Mouse (Mus musculus) cerebellum, adult 11 months (tissue): Measurements from ENCODE around the gene Zcchc14.

Experiments used
- DNase-seq: peaks from one replicate; pipeline ENCODE4 v3.0.0; 2022

The Zcchc14 gene

DNA sequence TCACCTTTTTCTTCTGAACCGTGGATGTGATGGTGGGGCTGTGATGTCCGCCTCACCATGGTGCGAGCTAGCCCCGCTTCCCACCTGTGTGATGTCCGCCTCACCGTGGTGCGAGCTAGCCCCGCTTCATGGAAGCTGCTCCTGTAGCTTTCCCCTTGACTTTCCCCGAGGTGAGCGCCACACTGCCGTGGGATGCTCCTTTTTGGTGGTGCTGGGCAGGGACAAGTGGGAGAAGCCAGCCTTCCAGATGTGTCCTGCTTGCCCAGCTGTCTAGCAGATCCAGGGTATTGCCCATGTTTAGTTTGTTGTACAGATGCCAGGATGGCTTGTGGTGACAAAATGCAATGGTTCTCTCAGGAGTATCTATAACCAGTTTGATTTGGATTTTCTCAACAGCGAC, 10.4 kb upstream of the Zcchc14 start:
- no peak for DNase-seq

DNA sequence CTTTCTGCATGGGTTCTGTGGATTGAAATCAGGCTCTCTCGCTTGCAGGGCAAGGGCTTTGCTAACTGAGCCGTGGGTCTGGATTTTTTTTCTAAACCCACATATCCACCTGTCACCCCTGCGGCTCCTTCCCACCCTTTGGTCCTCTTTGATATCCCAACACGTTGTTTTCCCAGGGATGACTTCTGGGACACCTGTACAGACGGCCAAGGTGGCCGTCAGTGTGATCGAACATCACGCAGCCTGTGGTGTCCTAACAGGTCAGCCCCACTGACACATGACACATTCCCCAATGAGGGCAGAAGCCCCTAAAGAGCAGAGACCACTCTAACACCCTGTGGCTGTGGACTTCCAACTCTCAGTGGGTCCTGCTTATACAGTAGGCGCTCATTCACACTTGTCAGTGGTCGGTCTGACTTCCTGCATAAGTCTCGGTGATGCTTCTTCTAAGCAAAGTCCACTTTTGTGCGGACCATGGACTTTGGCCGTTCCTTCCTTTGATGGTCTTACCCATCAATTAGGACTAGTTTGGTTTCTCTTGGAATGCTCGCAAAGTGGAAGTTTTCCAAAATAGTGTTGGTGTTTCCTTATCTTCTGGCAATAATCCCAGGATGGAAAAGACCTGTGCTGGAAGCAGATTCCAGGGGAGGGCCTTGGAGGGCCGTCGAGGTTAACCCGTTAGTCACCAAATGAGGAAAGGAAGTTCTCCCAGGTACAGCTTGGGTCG, 9.1 kb upstream of the Zcchc14 start:
- DNase-seq: no peak

DNA sequence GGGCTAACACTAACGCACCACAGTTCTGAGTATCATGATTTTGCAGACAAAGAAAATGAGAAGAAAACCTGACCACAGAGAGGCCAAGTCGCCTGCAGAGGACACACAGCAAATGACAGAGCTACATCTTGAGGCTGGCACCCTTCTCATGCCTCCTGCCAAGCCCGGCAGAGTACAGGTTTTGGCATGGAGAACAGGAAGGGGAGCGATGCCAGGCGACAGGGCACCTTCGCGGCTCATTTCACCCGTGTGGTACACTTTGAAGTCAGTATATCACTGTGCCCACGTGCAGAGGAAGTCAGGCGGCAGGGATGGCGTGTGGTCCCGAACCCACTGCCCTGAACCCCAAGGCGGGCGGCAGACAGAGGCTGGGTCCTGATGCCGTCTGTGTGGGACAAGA, 7.9 kb upstream of the Zcchc14 start:
- DNase-seq: no peak

DNA sequence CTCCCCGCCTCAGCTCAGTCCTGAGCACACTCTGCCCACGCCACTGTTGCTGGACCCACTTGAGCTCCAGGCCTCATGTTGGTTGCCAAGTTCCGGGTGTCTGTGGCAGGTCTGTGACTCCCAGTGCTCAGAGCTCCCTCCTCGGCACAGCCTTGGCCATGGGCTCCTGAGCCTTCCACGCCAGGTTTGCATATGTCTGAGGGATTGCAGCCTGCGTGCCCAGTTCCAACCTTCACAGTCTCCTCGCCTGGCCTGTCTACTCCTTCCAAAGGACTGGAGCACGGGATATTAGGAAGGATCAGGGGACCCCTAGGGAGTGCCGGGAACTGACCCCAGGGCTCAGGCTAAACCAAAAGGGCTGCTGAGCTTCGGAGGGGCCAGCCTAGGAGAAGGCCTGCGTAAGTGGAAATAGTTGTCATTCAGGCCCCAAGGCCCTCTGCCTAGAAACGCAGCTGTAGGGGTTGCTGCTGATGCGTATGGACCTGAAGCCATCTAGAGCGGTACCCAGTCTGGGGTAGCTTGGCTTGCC, 2.3 kb upstream of the Zcchc14 start:
- no peak for DNase-seq

DNA sequence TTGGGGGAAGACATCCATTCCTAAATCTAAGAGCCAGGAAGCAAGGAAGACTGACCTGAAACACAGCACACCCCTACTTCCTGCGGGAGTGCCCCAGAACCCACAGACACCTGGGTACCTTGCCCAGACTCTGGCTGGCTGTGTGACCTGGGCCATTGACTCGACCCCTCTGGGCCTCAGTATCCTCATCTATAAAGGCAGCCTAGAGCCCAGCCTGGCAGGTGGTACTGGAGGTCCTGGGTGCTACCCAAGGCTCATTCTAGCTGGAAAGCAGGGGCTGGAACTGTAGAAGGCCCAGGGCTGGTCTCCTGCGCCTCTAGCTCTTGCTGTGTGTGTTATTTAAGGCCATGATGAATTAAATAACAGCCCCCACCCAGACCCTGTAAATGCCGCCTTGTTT, 1.4 kb upstream of the Zcchc14 start:
- no peak for DNase-seq

DNA sequence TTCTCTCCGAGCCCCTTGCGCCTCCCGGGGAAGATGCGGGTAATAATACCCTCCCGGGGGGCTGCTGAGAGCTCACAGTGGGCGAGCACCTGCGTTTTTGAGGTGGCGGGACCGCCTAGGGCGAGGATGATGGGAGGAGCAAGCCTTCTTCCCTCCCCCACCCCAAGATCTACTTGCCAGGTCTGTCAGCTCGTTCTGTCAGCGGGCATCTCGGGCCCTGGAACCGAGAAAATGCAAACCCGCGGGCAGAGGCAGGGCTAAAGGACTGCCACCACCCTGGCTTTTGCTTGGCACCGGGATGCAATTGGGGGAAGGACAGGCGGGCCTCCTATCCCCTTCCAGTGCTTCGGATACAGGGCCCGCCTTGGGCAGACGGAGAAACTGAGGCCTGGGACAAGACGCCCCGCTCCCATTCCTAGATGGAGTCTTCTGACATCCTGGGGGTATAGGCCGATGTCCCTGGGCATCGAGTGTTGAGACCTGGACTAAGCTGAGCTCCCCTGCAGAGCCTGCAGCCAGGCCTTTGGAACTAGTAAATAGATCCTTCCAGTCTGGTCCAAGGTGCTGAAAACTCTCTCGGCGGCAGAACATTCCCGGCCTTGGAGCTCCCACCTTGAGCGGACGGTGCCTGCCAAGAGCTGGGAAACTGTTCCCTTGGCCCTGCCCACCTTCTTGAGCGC, 779 bp upstream of the Zcchc14 start:
- no peak for DNase-seq

DNA sequence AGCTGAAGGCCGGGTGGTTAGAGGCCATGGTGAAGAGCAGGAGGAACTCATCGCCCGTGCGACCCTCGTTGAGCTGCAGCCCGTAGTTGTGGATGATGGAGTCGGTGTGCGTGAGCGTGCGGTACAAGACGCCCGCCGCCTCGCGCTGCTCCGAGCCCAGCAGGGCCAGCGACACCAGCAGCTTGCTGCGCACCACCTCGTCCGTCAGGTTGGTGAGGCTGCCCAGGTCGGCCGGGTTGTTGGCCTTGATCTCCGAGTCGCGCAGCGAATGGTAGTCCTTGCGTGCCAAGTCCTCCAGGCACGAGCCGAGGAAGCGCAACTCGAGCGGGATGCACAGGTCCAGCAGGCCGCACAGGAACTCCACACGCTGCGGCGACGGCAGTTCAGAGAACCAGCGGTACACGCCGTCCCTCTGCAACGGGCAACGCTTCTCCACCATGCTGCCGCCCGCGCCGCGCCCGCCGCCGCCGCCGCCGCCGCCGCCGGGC, 783 bp downstream of the Zcchc14 start:
- peak; percentile 68 for DNase-seq

DNA sequence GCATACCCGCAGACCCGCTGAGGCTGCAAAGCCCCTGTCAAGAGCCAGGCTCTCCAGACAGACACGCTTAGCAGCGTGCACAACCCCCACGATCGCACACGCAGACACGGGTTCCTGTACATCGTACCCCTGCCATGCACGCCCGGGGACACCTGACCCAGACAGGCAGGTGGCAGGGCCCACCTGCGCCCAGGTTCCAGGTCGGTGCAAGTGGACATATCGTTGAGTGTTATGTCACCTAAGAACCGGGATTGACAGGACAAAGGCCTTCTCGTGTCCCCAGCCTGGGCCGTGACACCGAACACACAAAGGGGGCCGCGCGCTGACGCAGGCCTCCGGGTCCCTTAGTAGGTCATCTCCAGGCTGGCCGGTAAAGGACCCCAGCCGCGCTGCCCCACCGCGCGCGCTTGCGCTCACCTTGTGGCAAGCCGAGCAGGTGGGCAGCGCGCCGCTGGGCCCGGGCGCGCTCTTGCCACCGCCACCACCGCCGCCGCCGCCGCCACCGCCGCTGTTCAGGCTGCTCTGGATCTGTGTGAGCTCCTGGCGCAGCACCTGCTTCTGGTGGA, 1.3 kb downstream of the Zcchc14 start:
- no peak for DNase-seq

DNA sequence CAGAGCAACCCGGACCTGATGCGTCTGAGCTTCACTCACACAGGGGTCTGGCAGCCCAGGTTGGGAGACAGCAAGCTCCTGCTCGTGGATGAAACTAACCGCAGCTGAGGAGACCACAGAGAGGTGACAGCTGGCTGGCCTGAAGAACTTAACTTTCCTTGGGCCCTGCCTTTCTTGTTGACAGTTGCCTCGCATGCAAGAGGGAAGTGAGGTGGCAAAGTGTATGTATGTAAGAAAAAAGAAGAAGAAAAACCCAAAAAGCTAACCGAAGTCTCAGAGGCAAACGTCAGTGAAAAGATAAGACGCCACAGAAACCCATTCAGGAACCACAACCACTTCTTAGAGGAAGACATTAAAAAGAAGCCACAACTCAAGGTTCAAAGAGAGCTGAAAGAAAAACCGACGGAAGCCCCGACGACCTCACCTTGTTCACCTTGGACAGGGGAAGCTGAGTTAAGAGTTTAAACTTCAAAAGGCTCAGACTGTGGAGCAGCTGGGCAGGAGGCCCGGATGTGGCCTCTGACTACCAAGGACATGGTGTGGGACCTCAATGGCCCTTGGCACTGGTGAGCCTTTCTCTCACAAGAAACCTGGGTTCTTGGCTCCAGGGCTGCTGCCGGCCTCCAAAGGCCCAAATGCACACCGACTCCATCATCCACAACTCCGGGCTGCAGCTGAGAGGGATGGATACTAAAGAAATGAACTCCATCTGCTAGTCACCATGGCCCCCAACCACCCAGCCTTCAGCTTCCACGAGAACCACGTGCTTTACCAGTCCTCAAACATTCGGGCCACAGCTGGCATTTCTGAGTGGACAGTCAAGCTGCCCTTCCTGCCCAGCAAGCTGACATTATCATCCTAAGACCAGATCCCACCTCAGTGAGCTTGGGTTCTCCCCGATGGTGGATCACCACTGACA, 2.1 kb downstream of the Zcchc14 start:
- DNase-seq: no peak

DNA sequence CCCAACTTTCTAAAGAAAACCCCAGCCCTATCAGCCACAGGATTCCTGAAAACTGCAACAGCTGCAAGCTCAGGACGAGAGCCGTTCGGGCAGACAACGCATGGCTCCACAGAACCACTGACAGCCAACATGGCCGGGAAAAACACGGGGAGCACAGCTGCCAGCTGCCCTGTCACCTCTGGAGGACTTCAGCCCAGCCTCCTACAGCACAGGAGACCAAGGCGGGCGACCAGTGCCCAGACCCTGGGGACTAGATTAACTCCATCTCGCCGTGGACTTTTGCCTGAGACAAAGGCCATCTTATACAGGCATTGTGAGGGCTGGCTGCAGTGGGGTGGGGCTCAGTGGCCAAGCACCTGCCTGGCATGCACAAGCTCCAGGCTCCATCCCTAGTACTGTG, 2.8 kb downstream of the Zcchc14 start:
- no peak for DNase-seq

DNA sequence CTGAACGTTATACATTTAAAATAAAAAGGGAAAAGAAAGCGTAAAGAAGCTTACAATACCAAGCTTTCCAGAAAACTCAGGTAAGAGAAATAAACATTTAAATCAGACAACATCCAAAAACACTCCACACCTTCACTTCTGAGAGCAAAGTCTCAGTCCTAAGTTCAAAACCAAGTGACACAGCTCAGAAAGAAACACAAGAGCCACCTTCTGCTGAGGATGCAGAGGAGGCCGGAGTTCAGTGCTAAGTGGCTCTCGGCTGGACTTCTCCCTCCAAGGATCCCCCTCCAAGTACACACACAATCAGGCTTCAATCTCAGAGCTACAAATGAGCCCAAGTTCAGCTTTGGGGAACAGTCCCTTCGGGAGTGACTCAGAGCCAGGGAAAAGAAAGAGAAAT, 3.3 kb downstream of the Zcchc14 start:
- DNase-seq: no peak

DNA sequence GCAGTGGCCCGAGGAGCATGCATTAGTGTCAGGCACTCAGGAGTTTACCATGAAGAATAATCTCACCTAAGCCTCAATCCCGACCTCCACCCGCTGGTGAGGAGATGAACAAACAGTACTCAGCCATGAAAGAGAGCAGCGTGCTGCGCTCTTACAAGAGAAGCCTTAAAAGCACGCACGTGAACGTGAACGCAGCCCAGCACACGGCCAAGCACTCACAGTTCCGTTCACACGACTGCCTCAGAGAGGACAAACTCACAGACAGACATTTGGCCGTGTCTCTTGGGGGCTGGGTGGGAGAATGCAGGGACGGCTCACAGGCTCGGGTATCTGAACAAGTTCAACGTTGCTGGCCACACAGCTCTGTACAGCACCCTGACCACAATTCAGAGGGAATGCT, 4.2 kb downstream of the Zcchc14 start:
- no peak for DNase-seq

DNA sequence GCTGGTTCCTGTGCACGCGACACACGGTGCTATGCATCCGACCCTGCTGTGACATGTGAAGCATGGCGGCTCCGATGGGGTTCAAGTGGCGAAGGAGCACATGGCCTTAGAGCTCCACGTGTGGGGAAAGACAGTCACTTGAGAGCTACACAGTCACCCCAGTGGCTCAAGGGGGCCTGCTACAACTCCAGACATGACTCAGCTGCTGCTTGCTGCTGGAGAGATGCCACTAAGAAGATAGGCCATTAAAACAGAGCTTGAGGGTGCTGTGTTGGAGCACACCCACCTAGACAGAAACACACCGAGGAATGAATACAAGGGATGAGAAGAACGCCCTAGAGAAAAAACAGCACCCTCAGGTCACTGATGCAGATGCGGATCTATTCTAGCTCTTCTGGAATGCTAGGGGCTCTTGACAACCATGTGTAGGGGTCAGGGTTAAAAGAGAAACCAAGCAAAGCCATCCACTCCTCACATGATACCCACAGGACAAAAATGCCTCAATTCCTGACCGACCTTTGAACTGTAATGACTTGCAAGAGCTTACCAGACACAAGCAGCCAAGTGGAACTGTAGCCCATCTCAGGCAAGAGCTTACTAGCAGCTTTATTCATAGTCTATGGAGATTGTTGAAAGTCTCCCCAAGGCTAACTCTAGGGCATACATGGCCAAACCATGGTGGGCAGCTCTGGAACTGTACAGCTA, 5.0 kb downstream of the Zcchc14 start:
- no peak for DNase-seq

DNA sequence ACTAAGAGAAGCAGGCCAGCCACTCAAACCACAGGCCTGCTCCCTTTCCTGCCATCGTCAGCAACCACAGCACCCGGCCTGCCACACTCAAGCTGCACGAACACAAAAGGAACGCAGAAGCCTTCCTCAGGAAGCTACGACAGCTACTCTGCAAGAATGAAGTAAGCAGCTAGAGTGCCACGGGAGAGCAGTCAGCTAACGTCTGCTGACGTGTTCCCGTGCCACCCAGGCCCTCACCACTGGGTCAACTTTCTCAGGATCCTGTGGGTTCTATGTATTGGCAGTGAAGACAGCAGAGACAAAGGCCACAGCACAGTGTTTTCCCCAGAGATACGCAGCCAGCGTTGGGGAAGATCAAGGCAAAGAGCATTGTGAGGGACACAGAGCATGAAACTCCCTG, 9.3 kb downstream of the Zcchc14 start:
- no peak for DNase-seq

DNA sequence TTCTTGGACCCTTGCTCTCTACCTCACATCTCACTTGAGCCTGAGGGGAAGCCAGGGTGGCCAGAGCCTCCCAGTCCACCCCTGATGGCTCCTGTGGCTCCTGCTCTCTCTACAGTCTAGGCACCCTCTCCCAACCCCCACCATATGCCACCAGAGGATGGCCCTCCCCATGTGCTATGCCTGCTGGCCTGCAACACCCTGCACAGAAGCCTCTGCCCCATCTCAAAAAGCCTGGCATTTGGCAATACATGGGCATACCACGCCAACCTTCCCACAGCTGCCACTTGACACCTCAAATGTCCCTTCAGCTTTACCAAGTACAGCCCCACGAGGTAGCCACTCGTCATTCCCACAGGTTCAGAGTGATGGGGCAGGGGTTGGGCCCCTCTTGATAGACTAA, 9.9 kb downstream of the Zcchc14 start:
- DNase-seq: peak; percentile 34

DNA sequence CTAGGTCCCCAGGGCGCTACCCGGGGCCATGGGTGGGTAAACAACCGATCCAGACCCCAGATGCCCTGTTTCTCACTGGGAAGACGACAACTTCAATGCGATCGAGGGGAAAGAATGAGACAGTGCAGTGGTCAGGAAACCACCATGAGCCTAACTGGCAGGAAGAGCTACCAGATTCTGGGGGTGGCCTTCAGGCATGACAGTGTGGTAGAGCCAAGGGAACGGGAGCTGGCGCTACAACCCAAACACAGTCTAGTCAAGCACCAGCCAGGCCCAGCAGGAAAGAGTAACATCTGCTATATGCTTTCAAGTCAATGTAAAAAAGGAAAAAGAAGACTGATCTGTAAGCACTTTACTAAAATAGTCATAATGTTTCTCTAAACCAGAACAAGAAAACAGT, 16.5 kb downstream of the Zcchc14 start:
- no peak for DNase-seq

DNA sequence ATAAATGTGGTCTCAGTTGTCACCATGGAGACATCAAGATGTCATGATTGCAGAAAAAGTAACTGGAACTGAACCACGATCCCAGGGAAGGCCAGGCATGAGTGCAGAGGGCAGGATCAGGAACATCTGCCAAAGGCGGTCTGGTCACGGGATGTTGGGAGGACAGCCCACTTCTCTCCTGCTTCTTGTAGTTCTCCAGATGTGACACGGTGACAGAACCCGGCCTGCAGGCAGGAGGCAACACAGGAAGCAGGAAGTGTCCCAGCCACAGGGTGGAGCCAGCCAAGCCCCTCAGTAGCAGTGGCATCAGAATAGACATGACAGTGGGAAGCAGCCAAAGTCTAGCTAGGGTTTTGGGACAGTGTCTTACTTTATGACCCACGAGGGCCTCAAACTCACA, 17.2 kb downstream of the Zcchc14 start:
- DNase-seq: no peak

DNA sequence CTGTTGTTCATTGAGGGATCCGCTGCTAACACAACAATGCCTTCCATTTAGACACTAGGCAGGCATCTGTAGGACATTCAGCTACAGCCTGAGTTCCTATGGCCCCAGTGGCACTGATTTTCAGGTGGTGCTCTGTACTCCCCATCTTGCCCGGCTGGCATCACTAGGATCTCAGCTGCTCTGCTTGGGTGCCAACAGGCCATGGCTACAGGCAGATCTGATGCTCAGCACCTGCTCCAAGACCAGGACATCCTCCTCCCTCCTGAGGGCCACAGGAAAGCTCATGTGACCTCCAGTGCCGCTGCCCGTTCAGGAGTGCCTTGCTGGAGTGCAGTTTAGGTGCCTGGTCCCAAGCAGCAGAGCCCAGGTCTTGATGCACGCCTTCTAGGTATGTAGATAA, 20.3 kb downstream of the Zcchc14 start:
- no peak for DNase-seq

DNA sequence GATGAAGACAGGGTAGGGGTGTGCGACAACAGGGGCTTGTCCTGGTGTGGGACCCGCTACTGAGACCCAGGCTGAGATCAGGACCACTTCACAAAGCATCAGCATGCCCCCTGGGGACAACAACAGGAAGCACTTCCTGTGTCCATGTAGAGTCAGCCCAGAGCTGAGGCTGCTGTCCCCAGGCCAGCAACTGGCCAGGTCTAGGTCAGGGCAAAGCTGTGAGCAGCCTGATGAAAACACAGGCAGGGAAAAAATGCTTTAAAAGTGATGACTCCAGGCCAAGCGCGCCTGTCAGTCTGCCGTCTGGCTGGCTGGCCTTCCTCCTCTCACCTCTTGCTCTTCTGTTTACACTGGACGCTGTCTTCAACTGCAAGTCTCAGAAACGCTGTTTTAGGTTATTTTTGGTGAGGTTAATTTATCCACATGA, 21.0 kb downstream of the Zcchc14 start:
- no peak for DNase-seq

DNA sequence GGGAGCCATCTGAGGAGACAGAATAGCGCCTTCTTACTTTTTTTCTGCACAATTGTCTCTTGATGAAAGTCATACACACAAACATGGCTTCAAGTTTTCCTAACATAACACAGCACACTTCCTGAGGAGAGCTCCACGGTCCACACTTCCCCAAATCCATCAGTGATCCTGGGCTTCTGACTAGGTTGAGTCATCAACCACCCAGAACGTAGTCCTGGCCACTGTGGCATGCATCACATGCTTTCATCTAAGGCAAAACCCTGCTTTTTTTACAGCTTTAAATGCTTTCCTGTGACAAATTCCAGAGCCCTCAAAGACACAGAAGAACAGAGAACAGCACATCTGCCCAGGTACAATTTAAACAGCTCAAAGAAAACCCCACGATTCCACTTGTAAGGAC, 24.0 kb downstream of the Zcchc14 start:
- DNase-seq: no peak

DNA sequence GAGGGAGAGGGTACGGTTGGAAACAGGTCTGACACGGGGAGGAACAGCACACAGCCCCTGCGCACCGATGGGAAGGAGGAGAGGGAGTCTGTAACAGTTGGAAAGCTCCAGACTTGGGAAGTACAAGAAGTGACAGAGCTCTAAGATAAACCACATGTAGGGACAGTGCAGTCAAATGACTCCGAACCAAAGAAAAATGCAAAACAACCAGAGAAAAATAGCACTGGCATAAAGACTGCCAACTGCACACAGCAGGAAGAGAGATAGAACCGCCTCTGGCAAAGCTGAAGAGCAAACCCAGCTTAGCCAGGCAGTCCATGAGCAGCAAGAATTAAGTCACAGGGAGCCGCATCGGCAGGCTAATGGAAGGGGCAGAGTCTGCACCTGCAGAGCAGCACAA, 29.7 kb downstream of the Zcchc14 start:
- DNase-seq: no peak

DNA sequence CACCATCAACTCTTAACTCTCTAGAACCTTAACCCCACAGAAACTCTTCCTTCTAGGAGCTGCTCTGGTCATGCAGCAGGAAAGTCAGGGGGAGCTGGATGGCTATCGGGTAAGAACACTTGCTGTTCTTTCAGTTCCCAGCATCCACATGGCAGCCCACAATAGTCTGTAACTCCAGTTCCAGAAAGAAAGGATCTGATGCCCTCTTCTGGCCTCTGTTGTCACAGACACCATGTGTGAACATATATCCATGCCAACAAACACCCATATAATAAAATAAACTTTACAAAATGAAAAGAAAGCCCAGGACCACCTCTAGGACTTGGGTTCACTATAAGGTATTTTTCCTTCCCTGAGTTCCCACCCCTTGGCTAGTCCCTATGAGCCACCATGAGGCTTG, 30.8 kb downstream of the Zcchc14 start:
- no peak for DNase-seq
